In the genomic region with DNA sequence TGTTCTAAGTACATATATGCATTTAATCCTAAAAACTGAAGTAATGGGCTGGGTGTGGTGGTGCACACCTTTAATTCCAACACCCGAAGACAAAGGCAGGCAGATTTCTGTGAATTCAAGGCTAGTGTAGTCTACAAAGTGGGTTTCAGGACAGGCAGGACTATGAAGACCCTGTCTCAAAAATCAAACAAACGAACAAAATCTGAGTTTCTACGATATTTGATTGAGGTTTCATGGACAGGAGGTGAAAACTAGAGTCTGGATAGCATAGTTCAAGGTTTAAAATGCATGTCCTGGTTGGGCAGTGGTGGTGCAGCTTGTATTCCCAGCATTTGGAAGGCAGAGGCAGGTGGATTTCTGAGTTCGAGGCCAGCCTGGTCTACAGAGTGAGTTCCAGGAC, we compare ENCODE assay signal across 20 mouse cellular contexts. TPM values are rescaled to one million over a fixed set of nuclear protein-coding genes. Genes with fewer than 3 reads are reported as not detected.
"Had no signal": no experiment of that assay in that cellular context is flagged by ENCODE, and none has a peak within 500 bp of the region (broad histone marks: within the 10 kb centered on the region; RNA-seq: fewer than 3 reads in every experiment).

A gene (plus strand): TSS at position 301 of the 400 bp plus-strand sequence.

- DNase-seq: retina, postnatal 1 day; right cerebral cortex, adult 18-20 months; right cerebral cortex, postnatal 14 days; right cerebral cortex, postnatal 25 days; right cerebral cortex, postnatal 4 days; spleen, adult 18-20 months; thymus, adult 18-20 months; thymus, adult 2 months; thymus, postnatal 14 days; thymus, postnatal 25 days; thymus, postnatal 36 days; thymus, postnatal 4 days had no signal

- H3K4me1 ChIP-seq: neural tube, embryonic 12.5 days had no signal

- H3K4me3 ChIP-seq: neural tube, embryonic 12.5 days; neural tube, embryonic 13.5 days; neural tube, embryonic 15.5 days; stomach, embryonic 15.5 days had no signal

- H3K36me3 ChIP-seq: neural tube, embryonic 12.5 days; neural tube, embryonic 13.5 days; neural tube, embryonic 15.5 days; stomach, embryonic 15.5 days had no signal

- H3K27me3 ChIP-seq: neural tube, embryonic 12.5 days; neural tube, embryonic 13.5 days; neural tube, embryonic 15.5 days; stomach, embryonic 15.5 days had no signal

- H3K27ac ChIP-seq: neural tube, embryonic 12.5 days; neural tube, embryonic 13.5 days; neural tube, embryonic 15.5 days; stomach, embryonic 15.5 days; stomach, postnatal 0 days had no signal

RNA-seq across cellular contexts. Expression of the gene that starts here (rescaled TPM):
- polyA plus RNA-seq: small intestine, adult 2 months; spleen, adult 2 months; thymus, adult 2 months; urinary bladder, adult 2 months had no signal
